Mouse (Mus musculus): ENCODE data around the gene Pex5. TPM values are rescaled to one million over a fixed set of nuclear protein-coding genes. Genes with fewer than 3 reads are reported as not detected.

The Pex5 gene
- polyA plus RNA-seq, 1 experiment from 2014 or later, result 39.6 TPM

- Histone ChIP-seq H3K36me3 (ENCODE audit: control insufficient read depth, insufficient read depth, low read length) (no peaks in the 10 kb centered on the region), H3K27ac (ENCODE audit: low read depth, low read length) (no peak overlapping the region), H3K4me2 (no peak overlapping the region), H3K27me3 (replicated peaks; ENCODE audit: control insufficient read depth, insufficient read depth, low read length) (no peaks in the 10 kb centered on the region), H3K9ac (ENCODE audit: low read depth, low read length) (no peak overlapping the region), H3K4me3 (ENCODE audit: low read depth, low read length) (no peak overlapping the region), H3K4me1 (replicated peaks; ENCODE audit: control insufficient read depth, insufficient read depth, low read length) (peaks cover 24% of the 10 kb centered on the region), H3K9me3 (ENCODE audit: control insufficient read depth, low read length) (no peaks in the 10 kb centered on the region)
- ATAC-seq (replicated peaks; ENCODE audit: low FRiP score) (no peak), DNase-seq (ENCODE audit: low spot score) (no peak)
- 75% methylated on average over 6 of the region's 6 CpGs for WGBS
Observed at GRCm38 (mm10) chr6:124373584-124374206, 41.2 kb downstream of the Pex5 start.

- H3K4me1 ChIP-seq (replicated peaks; ENCODE audit: control insufficient read depth, insufficient read depth, low read length), result no peaks in the 10 kb centered on the region
- no peak for ATAC-seq (replicated peaks; ENCODE audit: low FRiP score)
- H3K27me3 ChIP-seq (replicated peaks; ENCODE audit: control insufficient read depth, insufficient read depth, low read length), result no peaks in the 10 kb centered on the region
- H3K4me3 ChIP-seq (ENCODE audit: low read depth, low read length), result no peak overlapping the region
- H3K9ac ChIP-seq (ENCODE audit: low read depth, low read length), result no peak overlapping the region
- no peak overlapping the region for H3K27ac ChIP-seq (ENCODE audit: low read depth, low read length)
- no peak overlapping the region for H3K4me2 ChIP-seq
- no peak for DNase-seq (ENCODE audit: low spot score)
- no peaks in the 10 kb centered on the region for H3K36me3 ChIP-seq (ENCODE audit: control insufficient read depth, insufficient read depth, low read length)
- 61% methylated on average over 5 of the region's 5 CpGs for WGBS
- H3K9me3 ChIP-seq (ENCODE audit: control insufficient read depth, low read length), result no peaks in the 10 kb centered on the region
Observed at GRCm38 (mm10) chr6:124364328-124364727, 50.5 kb downstream of the Pex5 start.

GRCm38 (mm10) chr6:124360549-124360948, 54.3 kb downstream of the Pex5 start:
- Histone ChIP-seq H3K4me2 (no peak overlapping the region), H3K36me3 (ENCODE audit: control insufficient read depth, insufficient read depth, low read length) (no peaks in the 10 kb centered on the region), H3K9me3 (ENCODE audit: control insufficient read depth, low read length) (no peaks in the 10 kb centered on the region), H3K9ac (ENCODE audit: low read depth, low read length) (no peak overlapping the region), H3K27me3 (replicated peaks; ENCODE audit: control insufficient read depth, insufficient read depth, low read length) (no peaks in the 10 kb centered on the region), H3K4me1 (replicated peaks; ENCODE audit: control insufficient read depth, insufficient read depth, low read length) (no peaks in the 10 kb centered on the region), H3K27ac (ENCODE audit: low read depth, low read length) (no peak overlapping the region), H3K4me3 (ENCODE audit: low read depth, low read length) (no peak overlapping the region)
- no peak for DNase-seq (ENCODE audit: low spot score)
- 60% methylated on average over 6 of the region's 6 CpGs for WGBS
- no peak for ATAC-seq (replicated peaks; ENCODE audit: low FRiP score)

GRCm38 (mm10) chr6:124358953-124359352, 55.9 kb downstream of the Pex5 start:
- ATAC-seq (replicated peaks; ENCODE audit: low FRiP score), result no peak
- DNase-seq (ENCODE audit: low spot score), result no peak
- no peaks in the 10 kb centered on the region for H3K4me1 ChIP-seq (replicated peaks; ENCODE audit: control insufficient read depth, insufficient read depth, low read length)
- no peaks in the 10 kb centered on the region for H3K36me3 ChIP-seq (ENCODE audit: control insufficient read depth, insufficient read depth, low read length)
- H3K4me3 ChIP-seq (ENCODE audit: low read depth, low read length), result no peak overlapping the region
- WGBS, result 79% methylated on average over 6 of the region's 6 CpGs
- no peak overlapping the region for H3K9ac ChIP-seq (ENCODE audit: low read depth, low read length)
- H3K27me3 ChIP-seq (replicated peaks; ENCODE audit: control insufficient read depth, insufficient read depth, low read length), result no peaks in the 10 kb centered on the region
- no peak overlapping the region for H3K4me2 ChIP-seq
- no peak overlapping the region for H3K27ac ChIP-seq (ENCODE audit: low read depth, low read length)
- no peaks in the 10 kb centered on the region for H3K9me3 ChIP-seq (ENCODE audit: control insufficient read depth, low read length)

GRCm38 (mm10) chr6:124353246-124353645, 61.6 kb downstream of the Pex5 start:
- DNase-seq (ENCODE audit: low spot score) (no peak), ATAC-seq (replicated peaks; ENCODE audit: low FRiP score) (no peak)
- no peaks in the 10 kb centered on the region for H3K4me1 ChIP-seq (replicated peaks; ENCODE audit: control insufficient read depth, insufficient read depth, low read length)
- no peak overlapping the region for H3K4me2 ChIP-seq
- H3K9ac ChIP-seq (ENCODE audit: low read depth, low read length), result no peak overlapping the region
- no peaks in the 10 kb centered on the region for H3K36me3 ChIP-seq (ENCODE audit: control insufficient read depth, insufficient read depth, low read length)
- H3K27ac ChIP-seq (ENCODE audit: low read depth, low read length), result no peak overlapping the region
- 56% methylated on average over 2 of the region's 2 CpGs for WGBS
- H3K9me3 ChIP-seq (ENCODE audit: control insufficient read depth, low read length), result no peaks in the 10 kb centered on the region
- H3K27me3 ChIP-seq (replicated peaks; ENCODE audit: control insufficient read depth, insufficient read depth, low read length), result no peaks in the 10 kb centered on the region
- H3K4me3 ChIP-seq (ENCODE audit: low read depth, low read length), result no peak overlapping the region

Other genes starting within 250 kb of the Pex5 start
- not detected in 2 replicates for gene Vmn2r27, start 183.2 kb downstream of the Pex5 start, polyA plus RNA-seq (2014; fragmentation: Nextera tagmentation; extraction: Ambion mirVana)
- not detected in 2 replicates for gene Cd163, start 110.4 kb downstream of the Pex5 start, polyA plus RNA-seq (2014; fragmentation: Nextera tagmentation; extraction: Ambion mirVana)
- 6.1 and 7.6 TPM in 2 replicates for gene Clstn3, start 49.7 kb upstream of the Pex5 start, polyA plus RNA-seq (2014; fragmentation: Nextera tagmentation; extraction: Ambion mirVana)
- 4.1 and 4.4 TPM in 2 replicates for gene C1rl, start 78.0 kb upstream of the Pex5 start, polyA plus RNA-seq (2014; fragmentation: Nextera tagmentation; extraction: Ambion mirVana)
- gene C1ra, start 97.3 kb upstream of the Pex5 start, polyA plus RNA-seq (2014; fragmentation: Nextera tagmentation; extraction: Ambion mirVana), result 2.8 and 2.9 TPM in 2 replicates
- gene C1s1, start 127.3 kb upstream of the Pex5 start, polyA plus RNA-seq (2014; fragmentation: Nextera tagmentation; extraction: Ambion mirVana), result 12.0 and 12.7 TPM in 2 replicates
- not detected in 2 replicates for gene C1rb, start 155.2 kb upstream of the Pex5 start, polyA plus RNA-seq (2014; fragmentation: Nextera tagmentation; extraction: Ambion mirVana)
- gene C1s2, start 221.0 kb upstream of the Pex5 start, polyA plus RNA-seq (2014; fragmentation: Nextera tagmentation; extraction: Ambion mirVana), result not detected in 2 replicates
- gene Lpcat3, start 248.0 kb upstream of the Pex5 start, polyA plus RNA-seq (2014; fragmentation: Nextera tagmentation; extraction: Ambion mirVana), result 84.2 and 90.0 TPM in 2 replicates